Mouse (Mus musculus): ENCODE measurements at regions not wholly inside any gene's neighbourhood (a gene's known extent, or its start where the extent isn't known, plus 50 kb on each side); places are given as distances from the start of the nearest gene placed in this dataset.

DNA sequence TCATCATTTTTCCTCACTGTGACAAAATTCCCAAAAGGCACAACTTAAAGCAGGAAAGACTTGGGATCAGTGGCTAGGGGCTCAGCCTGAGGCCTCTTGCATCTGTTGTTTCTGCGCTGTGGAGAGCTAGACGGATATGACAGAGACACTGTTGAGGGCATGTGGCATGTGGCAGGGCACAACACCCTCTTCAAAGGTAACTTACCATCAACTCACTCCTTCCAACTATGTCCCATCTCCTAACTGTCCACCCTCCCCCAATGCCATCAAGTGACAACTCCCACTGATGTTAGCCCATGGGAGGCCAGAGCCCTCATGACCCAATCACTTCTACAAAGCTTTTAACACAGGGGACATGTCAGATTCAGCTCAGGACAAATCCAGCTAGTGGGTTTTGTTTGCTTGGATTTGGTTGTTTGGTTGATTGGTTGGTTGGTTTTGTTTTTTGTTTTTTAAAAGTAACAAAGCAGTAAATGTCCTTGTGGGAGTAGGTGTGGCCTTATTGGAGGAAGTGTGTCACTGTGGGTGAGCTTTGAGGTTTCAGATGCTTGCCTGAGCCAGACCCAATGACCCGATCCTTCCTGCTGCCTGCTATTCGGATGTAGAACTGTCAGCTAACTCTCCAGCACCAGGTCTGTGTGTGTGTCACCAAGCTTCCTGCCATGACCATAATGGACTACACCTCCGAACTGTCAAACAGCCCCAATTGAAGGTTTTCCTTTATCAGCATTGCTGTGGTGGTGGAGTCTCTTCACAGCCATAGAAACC lies 53.2 kb upstream of the Lef1 start:
- no peak for DNase-seq (ENCODE audit: low spot score)

DNA sequence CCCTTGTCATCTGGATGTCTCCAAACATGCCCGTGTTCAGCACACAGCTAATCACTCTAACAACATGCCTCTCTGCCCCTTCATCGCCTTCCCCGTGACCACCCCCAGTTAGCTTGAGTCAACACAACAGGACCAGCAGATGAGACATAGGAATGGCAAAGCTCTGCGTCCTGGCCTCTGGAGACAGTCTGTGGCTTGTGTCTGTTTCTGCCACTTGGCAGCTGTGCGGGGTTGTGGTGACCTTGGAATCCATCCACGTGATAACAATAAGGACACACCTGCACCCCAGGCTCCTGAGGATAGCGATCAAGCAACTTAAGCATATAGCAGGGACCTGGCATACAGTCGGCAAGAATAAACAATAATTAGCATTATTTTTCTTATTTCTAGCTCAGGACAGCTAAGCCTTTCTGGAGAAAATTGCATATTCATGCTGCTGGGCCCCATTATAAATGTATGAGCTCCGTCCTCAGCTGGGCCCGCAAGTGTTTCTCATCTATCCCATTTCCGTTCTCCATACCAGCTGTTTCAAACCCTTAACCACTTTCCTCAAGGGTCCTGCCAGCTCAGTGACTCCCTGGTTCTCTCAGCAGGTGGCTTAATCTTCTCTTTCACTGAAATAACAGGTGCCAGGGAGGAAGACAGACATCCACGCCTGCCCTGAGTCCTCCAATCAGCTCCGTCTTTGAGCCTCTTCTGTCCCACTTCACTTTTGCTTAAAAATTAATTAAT lies 55.9 kb upstream of the Lef1 start:
- no peak for DNase-seq (ENCODE audit: low spot score)

DNA sequence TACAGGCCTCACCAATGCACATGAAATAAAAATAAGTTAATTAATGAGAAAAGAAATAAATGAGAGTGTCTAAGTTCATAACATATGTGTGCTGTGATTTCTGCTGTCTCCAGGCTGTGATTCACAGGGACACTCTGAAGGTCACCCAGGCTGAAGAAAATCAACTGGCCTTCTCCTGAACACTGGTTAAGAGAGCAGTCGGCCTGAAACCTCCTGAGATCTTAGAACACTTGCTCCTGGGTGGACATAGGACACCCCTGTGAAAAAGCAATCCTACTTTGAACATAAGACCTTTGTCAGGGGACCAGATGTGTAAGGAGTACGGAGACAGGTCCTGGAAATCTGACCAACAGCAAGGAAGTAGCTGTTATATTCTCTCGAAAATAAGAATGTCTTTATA lies 62.6 kb upstream of the Lef1 start:
- no peak for DNase-seq (ENCODE audit: low spot score)

DNA sequence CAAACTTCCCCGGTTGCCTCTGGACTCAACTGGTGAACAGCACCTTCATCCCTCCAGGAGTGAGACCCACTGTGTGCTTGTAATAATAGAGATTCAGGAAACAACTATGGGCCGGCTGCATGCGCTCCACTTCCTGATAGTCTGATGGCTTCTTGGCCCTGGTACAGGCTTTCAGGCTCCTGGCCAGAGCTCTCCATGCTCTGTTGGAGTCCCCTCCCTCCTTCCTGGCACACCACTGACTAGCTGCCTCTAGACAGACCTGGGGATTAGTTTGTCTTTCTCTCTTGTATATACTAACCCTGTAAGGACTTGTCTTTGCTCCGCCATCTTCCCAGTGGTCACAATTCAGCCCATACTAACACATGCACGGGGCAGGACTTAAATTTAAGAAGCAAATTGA lies 63.9 kb upstream of the Lef1 start:
- DNase-seq (ENCODE audit: low spot score), result no peak

DNA sequence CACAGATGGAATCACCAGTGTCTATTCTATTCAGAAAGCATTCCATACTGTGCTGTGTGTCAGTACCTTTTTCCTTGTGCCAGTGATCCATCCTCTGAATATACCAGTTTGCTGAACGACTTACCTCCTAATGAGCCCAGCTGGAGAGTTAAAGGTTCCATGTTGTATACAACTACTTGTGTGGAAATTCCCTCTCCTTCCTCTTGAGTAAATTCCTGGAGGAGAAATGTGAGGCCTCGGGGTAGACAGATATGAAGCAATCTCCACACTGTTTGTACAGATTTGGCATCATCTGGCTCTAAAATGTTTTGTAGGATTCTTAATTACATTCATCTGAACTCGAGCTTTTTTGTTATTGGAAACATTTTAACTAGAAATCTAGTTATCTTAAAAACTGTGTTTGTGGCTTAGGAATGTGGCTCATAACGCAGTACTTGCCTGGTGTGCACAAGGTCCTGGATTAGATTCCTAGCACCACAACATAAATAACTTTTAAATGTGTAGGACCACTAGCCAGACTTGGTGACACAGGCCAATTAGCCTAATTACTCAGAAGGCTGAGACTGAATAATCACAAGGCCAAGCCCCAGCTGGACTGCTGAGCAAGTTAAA lies 70.0 kb upstream of the Lef1 start:
- DNase-seq (ENCODE audit: low spot score), result no peak

DNA sequence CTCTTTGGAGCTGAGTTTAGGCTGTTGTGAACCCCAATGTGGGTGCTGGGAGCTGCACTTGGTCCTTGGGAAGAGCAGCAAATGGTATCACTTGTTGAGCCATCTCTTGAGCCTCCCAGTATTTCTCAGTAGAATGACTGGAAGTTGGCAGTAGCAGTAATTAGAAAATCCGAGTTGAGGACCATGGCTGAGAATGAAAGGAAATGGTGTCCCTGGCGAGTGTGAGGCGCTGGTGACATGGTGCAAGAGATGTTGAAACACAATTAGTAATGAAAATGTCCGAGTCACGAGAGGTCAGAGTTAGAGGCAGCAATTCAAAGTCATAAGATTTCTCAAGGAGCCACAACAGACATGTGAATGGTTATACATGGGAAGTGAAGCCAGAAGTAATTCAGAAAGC lies 73.2 kb upstream of the Lef1 start:
- DNase-seq (ENCODE audit: low spot score), result no peak

DNA sequence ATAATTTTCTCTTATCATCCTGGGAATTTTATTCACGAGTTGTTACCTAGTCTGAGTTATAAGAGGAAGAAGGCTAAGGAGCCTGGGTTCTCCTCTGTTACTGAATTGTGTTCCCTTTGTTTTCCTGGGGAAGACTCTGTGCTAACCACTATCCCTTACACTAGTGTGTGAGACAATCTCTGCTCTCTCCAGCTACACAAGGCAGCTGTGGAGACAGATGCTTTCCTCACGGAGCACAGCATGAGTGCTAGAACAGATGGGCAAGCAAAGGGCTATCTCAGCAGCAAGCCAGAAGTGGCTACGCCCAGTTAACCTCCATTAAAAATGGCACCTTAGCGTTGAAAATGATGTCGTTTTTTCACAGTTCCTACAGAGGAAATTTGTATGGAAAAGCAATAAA lies 75.5 kb upstream of the Lef1 start:
- no peak for DNase-seq (ENCODE audit: low spot score)

DNA sequence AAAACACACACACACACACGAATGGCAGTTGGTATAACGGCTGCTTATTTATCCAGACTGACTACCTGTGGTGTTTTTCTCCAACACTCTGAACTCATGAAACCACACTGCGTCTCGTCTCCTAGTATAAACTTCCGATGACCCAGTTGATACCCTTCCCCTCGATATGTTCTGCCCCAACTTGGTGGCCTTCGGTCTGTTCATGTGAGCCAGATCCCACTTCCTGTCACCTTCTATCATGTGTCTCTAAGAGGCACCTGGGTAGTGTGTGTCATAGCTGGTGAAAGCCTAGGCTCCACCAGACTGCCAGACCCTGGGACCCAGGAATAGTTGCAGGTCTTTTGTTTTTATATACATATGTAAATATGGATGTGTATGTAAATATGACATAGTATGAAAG lies 83.9 kb upstream of the Lef1 start:
- DNase-seq (ENCODE audit: low spot score), result no peak

DNA sequence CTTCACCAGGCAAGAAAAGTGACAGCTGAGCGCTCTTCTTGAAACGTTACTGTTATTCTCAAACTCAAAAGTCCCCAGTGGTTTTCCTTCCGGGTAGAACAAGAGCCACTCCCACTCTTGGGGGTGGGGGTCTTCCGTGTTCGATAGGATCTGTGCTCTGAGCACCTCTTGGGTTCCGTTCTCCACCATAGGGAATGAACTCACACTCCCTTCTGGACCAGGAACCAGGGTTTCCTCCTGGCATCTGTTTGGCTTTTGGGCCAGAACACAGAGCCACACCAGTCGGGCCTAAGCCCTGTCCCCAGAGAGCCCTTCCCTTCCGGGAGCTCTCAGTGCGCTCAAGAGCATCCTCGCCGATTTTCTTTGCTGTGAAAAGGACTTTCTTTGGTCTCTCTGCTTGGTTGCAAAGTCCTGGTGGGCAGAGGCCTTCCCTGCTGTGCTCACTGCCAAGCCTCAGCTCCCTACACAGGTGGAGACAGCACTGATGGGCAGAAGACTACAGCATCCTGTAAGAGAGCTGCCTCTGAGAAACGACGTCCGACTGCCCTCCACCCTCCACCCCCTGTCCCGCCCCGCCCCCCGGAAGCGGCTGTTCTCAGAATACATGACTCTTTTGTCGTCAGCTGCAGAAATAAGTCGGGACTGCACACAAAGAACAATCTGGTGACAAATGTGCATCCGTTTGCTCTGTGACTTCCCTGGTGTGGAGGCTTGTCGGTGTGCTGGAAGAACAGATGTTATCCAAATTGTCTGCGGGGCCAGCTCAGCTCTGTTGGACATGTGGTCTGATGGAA lies 90.9 kb upstream of the Lef1 start:
- DNase-seq (ENCODE audit: low spot score), result no peak

DNA sequence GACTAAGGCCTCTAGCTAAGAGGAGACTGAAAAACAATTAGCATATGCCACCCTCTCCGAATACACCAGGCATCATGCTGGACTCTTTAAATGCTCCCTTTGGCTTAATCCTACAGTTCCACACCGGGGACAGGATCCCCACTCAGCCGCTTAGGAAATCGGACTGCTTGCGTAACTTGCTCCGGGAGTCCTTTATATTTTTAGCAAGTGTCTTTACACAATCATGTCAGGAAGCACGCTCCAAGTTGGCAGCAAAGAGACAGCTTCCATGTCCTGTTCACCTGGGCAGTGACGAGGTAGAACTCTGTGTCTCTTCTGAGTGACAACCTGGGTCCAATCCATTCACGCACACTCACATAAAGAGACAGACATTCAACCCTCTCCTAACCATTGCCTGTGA lies 92.4 kb upstream of the Lef1 start:
- DNase-seq (ENCODE audit: low spot score), result no peak

DNA sequence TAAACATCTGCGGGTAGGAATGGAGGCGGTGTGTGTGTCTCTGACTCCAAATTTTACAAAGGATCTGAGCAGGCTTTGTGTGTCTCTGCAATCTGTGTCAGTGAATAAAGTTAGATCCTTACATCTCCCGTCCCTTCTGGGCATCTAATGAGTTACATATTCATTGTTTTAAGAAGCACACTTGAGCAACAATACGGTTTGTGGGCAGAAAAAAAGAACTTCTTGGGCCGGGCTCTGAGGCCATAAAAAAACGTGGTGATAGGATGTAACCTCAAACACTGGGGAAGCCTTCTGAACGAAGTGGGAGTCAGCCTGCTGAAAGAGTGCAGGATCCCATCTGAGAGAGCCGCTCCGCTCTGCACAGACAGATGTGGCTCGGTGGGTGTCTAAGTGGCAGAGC lies 94.2 kb upstream of the Lef1 start:
- no peak for DNase-seq (ENCODE audit: low spot score)

DNA sequence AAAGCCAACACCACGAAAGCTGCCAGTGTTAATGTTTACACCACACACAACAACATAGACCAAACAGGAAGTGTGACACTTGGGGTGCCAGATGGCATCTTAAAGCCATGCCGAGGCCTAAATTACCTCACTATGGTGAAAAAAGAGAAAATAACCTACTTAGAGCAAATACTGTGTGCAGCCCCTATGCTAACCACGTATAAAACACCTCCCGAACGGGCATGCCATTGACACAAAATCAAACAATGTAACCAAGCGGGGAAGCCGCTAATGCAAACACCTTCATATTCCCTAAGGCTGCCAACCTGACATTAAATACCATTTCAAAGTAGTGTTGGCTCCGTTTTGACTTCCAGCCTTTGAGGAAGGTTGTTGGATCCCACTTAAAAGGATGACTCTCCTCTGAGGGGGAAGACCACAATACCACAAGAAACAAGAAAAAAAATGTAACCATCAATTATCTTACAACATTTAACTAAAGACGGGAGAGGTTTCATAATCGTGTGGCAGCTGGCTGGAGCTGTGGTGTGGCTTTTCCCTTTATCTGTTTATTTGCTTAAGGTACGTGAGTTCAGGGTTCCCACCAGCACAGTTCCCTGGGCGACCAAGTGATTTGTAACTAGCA lies 96.1 kb upstream of the Lef1 start:
- DNase-seq (ENCODE audit: low spot score), result no peak

DNA sequence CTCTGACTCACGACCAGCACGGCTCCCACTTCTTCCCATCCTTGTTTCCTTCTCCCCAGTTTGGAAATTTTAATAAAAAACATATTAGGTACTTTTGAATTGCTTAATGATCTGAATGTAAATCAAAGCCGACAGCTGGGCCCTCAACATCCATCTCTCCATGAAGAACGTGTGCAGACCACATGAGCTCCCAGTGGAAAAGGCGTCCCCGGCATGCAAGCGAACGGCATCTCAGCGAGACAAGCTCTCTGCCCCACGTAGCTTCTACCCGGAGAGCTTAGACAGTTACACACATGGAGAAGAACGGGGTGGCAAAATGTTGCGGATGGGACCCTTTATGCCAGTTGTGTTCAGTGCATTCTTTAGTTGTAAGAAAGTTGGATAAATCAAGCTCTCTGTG lies 109.6 kb upstream of the Lef1 start:
- DNase-seq (ENCODE audit: low spot score), result no peak

DNA sequence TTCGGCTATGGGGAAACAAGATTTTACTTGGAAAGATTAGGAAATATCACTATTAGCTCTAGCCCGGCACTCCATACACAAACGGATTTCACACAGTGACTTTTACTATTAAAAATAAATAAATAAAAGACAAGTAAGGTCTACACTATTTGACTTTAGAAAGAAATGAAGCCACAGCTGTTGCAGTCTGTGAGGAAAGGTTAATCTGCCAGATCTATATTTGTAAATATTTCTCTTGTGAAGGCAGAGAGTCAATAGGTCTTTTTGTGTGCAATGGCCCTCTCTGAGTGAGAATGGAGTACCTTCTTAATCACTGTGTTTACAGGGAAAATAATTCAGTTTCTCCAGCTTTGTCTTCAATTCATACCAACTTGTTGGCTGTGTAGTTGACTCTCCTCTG lies 110.0 kb upstream of the Lef1 start:
- DNase-seq (ENCODE audit: low spot score), result no peak

DNA sequence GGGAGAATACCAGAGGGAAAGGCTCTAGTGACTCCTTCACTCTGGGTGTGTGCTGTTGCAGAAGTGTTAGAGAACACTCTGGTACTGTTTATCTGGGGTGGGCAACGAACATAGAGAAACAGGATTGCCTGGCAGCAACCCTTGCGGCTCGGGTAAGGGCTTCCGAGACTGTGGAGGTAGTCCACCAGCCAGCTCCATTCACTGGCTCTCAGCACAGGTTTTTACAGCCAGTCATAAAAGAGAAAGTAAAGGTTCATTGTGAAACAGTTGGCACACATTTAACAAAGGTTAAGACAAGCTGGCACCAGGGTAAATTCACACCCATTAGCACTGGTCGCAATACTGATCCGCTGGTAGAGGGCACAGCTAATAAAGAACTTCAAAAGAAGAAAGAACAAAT lies 110.5 kb upstream of the Lef1 start:
- no peak for DNase-seq (ENCODE audit: low spot score)

DNA sequence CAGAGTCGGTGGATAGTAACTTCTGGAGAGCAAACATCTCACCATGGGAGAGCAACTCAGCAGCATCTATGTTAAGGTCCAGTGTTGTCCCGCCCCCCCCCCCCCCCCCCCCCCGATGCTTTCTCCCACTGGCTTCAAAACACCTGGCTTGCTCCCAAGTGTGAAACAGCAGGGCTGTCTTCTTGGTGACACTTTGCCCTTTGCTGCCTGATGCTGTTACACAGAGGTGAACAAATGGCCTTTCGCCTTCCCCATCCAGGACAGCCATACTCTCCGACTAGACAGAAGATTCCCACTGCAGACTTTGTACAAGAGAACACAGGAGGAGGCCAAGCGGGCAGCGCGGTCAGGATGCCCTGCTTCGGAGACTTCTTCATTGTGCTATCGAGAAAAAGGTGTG lies 111.8 kb upstream of the Lef1 start:
- DNase-seq (ENCODE audit: low spot score), result no peak

DNA sequence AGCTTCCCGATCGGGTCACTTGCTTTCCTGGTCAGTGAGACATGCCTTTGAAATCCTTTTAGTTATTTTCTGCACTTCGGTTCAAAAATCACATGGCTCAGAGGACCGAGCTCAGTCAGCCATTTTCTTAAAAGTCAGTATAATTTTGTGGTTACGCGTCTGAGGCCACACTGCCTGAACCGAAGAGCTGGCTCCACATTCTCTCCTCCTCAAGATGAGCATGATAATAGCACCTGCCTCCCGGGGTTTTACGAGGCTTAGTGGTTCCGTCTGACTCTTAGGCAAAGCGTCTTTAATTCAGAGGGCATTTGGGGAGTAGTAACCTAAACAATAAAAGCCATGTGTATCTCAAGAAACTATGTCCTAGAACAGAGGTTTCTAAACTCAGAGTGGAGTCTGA lies 113.5 kb upstream of the Lef1 start:
- DNase-seq (ENCODE audit: low spot score), result no peak

DNA sequence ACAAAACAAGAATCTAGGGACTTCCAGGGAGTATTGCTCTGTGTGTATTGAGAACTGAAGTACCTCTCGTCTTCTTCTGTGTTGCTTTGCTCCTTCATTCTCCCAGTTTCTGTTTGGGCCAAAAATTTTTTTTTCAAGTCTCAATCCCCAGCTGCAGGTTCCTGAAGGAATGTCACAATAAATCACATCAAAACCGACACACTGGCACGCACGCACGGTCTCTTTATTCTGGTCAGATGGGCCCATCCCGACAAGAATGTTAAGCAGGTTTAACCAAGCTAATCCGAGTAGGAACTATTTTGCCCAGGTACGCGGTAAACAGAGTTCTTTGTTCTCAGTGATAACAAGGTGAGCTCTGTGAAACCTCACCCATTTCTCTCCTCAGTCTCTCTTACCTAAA lies 118.3 kb upstream of the Lef1 start:
- DNase-seq (ENCODE audit: low spot score), result no peak

DNA sequence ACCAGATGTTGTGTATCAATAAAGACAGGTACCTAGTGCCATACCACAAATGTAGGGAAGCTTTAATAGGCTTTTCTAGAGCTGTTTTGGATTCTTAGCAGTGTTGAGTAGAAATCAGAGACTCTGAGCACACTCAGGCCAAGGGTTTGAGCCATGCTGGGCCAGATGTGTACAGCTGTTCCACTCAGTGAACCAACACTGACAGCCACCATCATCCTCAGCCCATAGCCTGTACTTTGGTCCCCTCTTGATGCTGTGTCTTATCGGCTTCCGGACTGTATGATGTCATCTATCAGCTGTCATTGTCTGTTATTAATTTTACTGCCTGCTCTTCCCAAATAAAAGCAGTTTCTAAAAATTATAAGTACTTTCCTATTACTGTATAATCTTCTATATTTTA lies 123.6 kb upstream of the Lef1 start:
- DNase-seq (ENCODE audit: low spot score), result no peak

DNA sequence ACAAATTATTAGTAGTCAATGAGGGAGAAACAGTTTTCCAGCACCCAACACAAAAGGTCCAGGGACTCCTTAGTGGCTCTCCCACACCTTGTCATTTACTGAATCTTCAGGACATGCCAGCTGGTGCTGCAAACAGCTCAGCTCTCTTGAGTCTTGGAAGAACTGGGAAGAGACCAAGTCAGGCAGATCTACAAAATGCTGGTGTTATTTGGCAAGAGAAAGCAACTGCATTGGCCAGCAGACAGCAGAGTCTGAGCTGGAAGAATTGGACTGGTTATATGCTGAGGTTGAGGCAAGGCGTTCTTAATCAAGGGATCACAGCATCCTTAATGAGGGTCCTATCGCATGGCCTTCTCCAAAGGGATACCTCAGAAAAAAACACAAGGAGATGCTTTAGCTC lies 124.2 kb upstream of the Lef1 start:
- no peak for DNase-seq (ENCODE audit: low spot score)

DNA sequence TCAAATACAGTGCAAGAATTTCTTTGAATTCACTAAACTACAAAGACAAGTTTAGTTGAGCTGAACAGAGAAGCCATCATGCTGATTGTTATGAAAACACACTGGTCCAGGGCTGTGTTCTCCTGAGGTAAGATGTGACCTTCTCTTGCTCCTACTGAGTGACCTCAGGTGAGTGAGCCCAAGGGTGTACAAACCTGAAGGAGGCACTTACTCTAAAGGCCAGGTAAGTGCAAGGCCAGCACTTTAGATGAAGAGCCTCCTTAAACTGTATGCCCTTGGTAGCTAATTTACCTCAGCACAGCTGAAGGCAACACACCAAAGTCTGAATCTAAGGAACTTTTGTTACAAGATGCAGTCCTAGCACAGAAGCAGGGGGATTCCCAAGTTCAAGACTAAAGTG lies 128.7 kb upstream of the Lef1 start:
- DNase-seq (ENCODE audit: low spot score), result no peak

DNA sequence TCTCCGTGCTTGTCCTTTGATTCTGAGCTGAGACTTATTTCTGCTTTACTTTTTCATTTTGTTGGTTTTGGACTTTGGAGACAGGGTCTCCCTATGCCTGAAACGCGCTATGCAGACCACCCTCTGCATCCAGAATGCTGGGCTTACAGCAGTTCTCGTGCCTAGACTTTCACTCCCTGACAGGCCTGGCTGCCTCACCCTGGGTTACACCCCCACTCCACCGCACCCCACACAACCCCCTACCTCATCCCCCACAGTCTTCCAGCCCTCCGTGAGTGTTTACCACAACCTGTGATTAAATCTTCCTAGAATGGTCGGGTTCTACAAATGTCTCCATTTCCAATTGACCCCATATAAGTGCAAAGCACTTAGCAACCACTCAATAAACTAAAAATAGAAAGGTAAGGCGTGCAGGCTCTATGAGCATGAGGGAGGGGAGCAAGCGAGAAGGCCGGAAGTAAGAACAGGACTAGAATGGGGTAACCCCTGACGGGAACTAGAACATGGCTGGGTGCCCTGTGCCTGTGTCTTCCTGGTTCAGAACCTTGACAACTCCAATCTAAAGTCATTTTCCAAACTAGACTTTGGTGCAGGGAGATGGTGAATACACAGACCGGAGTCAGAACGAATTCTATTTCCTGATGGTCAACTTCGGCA lies 131.2 kb upstream of the Lef1 start:
- DNase-seq (ENCODE audit: low spot score), result no peak

Data from urinary bladder, postnatal 25 days (tissue).